Mouse (Mus musculus) frontal cortex, postnatal 36 days (tissue): ENCODE measurements at regions not wholly inside any gene's neighbourhood (a gene's known extent, or its start where the extent isn't known, plus 50 kb on each side); places are given as distances from the start of the nearest gene placed in this dataset.

Experiments used
- DNase-seq, 2 experiments: peaks; one replicate each; pipeline ENCODE4 v3.0.0; 2022; ENCODE audit warnings: low spot score in 2 of 2

- no peak for DNase-seq
Observed at GRCm38 (mm10) chr1:55807028-55807427, 401.3 kb downstream of the Plcl1 start.

GRCm38 (mm10) chr1:55808724-55809519 lies 403.2 kb downstream of the Plcl1 start:
- no peak for DNase-seq

GRCm38 (mm10) chr1:55812486-55812885 lies 406.8 kb downstream of the Plcl1 start:
- no peak for DNase-seq

GRCm38 (mm10) chr1:55820866-55821500 lies 415.3 kb downstream of the Plcl1 start:
- DNase-seq: no peak

GRCm38 (mm10) chr1:55822599-55822998 lies 416.9 kb downstream of the Plcl1 start:
- DNase-seq: no peak

- DNase-seq: no peak
Observed at GRCm38 (mm10) chr1:55827191-55827590, 421.5 kb downstream of the Plcl1 start.

- DNase-seq: peak in 1 of 2 experiments; percentile 6
Observed at GRCm38 (mm10) chr1:55835281-55835680, 429.6 kb downstream of the Plcl1 start.

GRCm38 (mm10) chr1:55836750-55837149 lies 431.0 kb downstream of the Plcl1 start:
- DNase-seq: no peak

GRCm38 (mm10) chr1:55837366-55837765 lies 431.6 kb downstream of the Plcl1 start:
- no peak for DNase-seq

- peak; percentile 55 to 76 for DNase-seq
Observed at GRCm38 (mm10) chr1:55838168-55838567, 432.4 kb downstream of the Plcl1 start.

- no peak for DNase-seq
Observed at GRCm38 (mm10) chr1:55848806-55849205, 443.1 kb downstream of the Plcl1 start.

GRCm38 (mm10) chr1:55852354-55852753 lies 446.6 kb downstream of the Plcl1 start:
- DNase-seq: no peak

- no peak for DNase-seq
Observed at GRCm38 (mm10) chr1:55859113-55859512, 453.4 kb downstream of the Plcl1 start.

- DNase-seq: no peak
Observed at GRCm38 (mm10) chr1:55863113-55863512, 457.4 kb downstream of the Plcl1 start.

- no peak for DNase-seq
Observed at GRCm38 (mm10) chr1:55865274-55865673, 459.6 kb downstream of the Plcl1 start.

GRCm38 (mm10) chr1:55866677-55867076 lies 461.0 kb downstream of the Plcl1 start:
- no peak for DNase-seq

- no peak for DNase-seq
Observed at GRCm38 (mm10) chr1:55873583-55873982, 467.9 kb downstream of the Plcl1 start.

GRCm38 (mm10) chr1:55874143-55874867 lies 468.6 kb downstream of the Plcl1 start:
- DNase-seq: peak; percentile 72 to 83

- no peak for DNase-seq
Observed at GRCm38 (mm10) chr1:55874868-55875144, 469.1 kb downstream of the Plcl1 start.

- DNase-seq: no peak
Observed at GRCm38 (mm10) chr1:55884576-55884975, 478.9 kb downstream of the Plcl1 start.

GRCm38 (mm10) chr1:55886383-55887070 lies 480.8 kb downstream of the Plcl1 start:
- peak; percentile 67 to 87 for DNase-seq

- peak in 1 of 2 experiments; percentile 18 for DNase-seq
Observed at GRCm38 (mm10) chr1:55887386-55887785, 481.7 kb downstream of the Plcl1 start.
